Mouse (Mus musculus) right cerebral cortex, adult 2 months (tissue): ENCODE data around the gene Tas2r123.

Experiments
- DNase-seq, 2 experiments: peaks; one replicate each; pipeline ENCODE4 v3.0.0; 2021 to 2022; ENCODE audit warnings: low spot score in 2 of 2

The Tas2r123 gene

DNA sequence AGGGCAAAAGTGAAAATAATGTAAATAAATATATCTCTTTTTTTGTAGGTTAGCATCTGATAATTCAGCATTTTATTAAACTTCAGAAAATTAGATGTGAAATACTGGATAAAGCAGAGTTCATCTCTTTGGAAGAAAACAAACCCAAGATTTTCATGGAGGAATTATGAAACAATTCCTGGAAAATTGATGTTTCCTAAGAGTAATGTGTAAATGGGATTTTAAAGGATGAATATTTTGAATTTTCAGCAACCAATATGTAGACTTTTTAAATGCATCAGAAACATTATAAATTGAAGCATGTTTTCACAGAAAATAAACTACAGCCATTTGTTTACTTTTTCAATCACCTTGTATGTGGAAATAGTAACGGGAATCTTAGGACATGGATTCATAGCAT lies at the start of gene Tas2r123:
Gene Tas2r123 (plus strand): TSS at position 301 of the 400 bp plus-strand sequence.
- no peak for DNase-seq

DNA sequence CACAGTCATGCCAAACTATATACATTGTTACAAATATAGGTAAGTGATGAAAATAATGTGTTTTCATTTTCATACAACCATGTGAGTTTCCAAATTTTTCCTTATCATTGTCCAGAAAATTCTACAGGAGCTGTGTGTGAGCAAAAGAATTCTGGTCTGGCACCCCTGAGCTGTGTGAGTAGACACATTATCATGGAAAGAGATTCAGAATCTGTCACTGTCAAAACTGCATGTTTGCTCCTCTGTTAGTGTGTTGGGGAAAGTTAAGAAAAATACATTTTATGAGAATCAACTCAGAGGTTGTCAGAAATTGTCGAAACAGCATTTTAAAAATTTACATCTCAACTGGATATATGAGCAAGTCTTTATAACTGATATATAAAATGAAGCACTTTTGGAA lies 44.4 kb upstream of the Tas2r123 start, which contains the start of gene Tas2r117:
Gene Tas2r117 (plus strand): TSS at position 301 of the 400 bp plus-strand sequence.
- no peak for DNase-seq

- DNase-seq: no peak
These were observed 8.2 kb downstream of the Tas2r123 start, which contains the start of gene Tas2r116 for GRCm38 (mm10) chr6:132855138-132855537. Tas2r116 (plus strand) TSS chr6:132855438.

DNA sequence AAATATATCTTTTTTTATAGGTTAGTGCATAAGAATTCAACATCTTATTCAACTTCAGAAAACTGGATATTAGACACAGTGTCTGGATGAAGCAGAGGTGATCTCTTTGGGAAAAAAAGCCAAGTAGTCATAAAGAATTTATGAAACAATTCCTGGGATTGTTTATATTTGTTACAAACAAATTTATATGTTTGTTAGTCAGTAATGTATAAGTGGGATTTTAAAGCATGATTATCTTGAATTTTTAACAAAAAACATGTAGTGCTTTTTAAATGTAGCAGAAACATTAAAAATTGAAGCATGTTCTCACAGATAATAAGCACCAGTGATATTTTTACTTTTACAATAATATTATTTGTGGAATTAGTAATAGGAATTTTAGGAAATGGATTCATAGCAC lies 20.8 kb downstream of the Tas2r123 start, which contains the start of gene Tas2r110:
Gene Tas2r110 (plus strand): TSS at position 301 of the 400 bp plus-strand sequence.
- DNase-seq: no peak

GRCm38 (mm10) chr6:132892711-132893110 lies 45.8 kb downstream of the Tas2r123 start, which contains the start of gene Tas2r113:
Tas2r113 (plus strand) TSS chr6:132893011.
- DNase-seq: no peak
